Mouse (Mus musculus) left cerebral cortex, postnatal 14 days (tissue): ENCODE data around the gene H2-T3. TPM values are rescaled to one million over a fixed set of nuclear protein-coding genes. Genes with fewer than 3 reads are reported as not detected.
"Not testable (repeated sequence)": the region's sequence is repeated elsewhere in the genome, so short reads cannot be mapped to it uniquely, and the experiment has no call there.

ENCODE experiments used
- DNase-seq, 2 experiments: peaks; one replicate each; pipeline ENCODE4 v3.0.0; 2021 to 2022; ENCODE audit warnings: low spot score in 2 of 2, mixed read lengths in 1 of 2
- intact Hi-C: fragments of 180-260 bp; cut with DNase I; formaldehyde crosslinking; loops from one replicate; pipeline ENCODE4 v1.15.1; 2025
- total RNA-seq, 2 experiments: library from RNA; stranded (reverse); gene quantifications; 2 replicates each; pipeline ENCODE4 v1.2.3; 2021

The H2-T3 gene
- total RNA-seq, 2 experiments from 2014 or later, result not detected

DNA sequence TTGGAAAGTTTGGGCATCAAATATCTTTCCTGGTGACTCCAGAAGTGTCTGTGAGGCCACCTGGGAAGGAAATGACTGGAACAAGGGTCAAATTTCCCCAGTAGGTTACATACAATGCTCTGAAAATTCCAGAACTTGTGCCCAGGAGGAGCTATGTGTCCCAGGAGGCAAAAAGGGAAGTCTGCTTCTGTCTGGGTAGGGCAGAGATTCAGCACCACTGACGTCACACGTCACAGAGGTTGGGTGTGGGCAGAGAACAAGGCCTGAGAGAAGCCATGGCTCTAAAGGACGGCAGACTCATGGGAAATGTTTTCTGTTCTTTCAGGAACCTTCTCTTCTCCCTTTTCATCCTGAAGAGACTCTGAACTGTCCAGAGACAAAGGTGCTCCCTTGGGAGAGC, 2.5 kb downstream of the H2-T3 start:
- no peak for DNase-seq
- intact Hi-C loops, result no loop called here

DNA sequence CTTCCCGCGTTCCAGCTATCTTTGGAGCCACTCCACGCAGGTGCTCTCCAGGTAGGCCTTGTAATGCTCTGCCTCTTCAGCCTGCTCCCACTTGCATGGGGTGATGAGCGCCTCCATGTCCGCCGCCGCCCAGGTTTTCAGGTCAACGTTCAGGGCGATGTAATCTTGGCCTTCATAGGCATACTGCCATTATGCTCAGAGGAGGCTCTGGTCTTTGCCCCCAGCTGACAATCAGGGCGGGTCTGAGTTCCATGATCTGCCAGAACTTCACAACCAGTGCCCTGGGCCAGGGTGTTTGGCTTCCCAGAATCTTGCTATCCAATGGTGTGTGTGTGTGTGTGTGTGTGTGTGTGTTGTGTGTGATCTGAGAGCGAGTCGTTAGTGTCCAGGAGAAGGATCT, 7.9 kb downstream of the H2-T3 start:
- intact Hi-C loops, result no loop called here
- no peak for DNase-seq

DNA sequence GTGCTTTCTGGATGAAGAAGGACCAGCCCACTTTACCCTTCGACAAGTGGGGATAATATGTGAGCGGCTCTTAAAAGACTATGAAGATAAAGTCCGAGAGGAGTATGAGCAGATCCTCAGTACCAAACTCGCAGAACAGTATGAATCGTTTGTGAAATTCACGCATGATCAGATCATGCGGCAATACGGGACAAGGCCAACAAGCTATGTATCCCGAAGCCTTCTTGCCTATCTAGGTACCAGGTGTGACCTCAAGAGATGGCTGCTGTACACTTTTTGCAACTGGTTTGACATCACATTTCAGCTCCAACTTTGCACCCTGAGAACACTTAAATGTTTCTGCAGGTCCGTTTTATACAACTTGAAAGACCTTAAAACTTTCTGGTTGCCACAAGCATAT, 10.6 kb downstream of the H2-T3 start:
- DNase-seq, intact Hi-C loops: not testable (repeated sequence)

DNA sequence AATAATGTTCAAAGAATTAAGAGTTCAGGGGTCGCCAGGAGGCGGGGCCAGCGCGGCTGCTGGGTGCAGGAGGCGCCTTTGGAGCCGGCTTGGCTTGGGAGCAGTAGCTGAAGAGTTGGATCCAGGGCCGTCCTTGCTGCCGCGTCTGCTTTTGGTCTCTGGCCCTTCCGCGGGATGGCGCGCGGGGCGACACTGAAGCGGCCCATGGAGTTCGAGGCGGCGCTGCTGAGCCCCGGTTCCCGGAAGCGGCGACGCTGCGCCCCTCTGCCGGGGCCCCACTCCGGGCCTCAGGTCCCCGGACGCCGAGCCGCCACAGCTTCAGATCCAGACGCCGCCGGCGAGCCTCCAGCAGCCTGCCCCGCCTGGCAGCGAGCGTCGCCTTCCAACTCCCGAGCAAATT, 11.1 kb downstream of the H2-T3 start:
- DNase-seq, intact Hi-C loops: not testable (repeated sequence)

DNA sequence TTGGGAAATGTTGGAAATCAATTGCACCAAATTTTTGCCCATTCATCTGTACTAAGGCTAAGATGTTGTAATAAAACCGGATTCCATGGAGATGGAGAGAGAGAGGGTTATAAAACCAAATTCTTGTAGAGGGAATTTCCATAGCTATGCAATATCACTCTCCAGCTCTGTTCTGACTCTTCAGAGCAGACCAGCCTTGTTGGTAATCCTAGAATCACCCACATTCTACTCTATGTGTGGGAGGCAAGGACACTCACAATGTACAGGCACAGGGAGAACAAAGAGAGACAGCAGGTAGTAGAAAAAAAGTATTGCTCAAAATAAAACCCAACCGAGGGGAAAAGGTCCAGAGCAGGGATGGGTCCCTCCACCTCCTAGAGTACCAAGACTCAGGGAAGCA, 14.0 kb downstream of the H2-T3 start:
- intact Hi-C loops, result not testable (repeated sequence)

DNA sequence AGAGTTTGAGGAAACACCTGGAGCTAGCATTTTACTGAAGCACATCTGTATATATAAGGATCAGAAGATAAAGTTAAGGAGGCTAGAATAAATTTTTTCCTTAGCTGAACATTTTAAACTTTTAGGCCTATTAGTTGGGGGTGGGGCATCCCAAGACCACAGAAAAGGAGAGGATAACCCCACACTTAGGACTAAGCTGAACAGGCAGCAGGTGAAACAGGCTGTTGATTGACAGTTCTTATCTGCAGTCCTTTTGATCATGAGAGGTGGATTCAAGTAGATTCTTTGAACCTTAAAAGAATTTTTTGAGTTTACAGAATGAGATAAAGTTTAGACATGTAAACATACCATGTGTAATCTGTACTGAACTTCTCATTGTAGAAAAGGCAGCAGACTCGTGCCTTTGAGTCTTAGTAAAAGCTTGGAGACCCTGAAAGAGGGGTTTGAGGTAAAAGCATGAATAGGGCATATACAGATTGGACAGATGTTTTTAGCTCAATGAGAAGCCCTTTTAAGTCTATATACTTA, 19.7 kb downstream of the H2-T3 start:
- intact Hi-C loops, result no loop called here
- DNase-seq, result no peak

More for the DNA sequence above, 14.0 kb downstream of the H2-T3 start:
- DNase-seq, result not testable (repeated sequence)

DNA sequence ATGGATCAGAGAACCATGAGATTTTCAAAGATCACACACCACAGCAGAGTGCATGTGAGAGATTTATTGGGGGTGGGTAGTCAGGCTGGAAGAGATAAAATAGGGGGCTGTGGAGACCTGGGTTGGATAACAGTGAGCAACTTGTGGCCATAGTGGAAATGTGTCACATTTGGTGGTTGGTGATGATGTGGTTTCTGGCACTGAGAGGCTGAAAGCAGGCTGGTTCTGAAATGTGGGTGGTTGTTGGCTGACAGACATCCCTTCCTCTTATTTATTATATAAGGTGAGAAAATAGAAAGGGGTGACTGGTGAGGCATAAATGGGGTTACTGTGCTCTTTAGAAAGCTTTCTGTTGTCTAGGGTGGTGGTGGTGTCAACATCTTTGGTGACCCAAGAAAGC, 20.3 kb downstream of the H2-T3 start:
- intact Hi-C loops, result no loop called here
- no peak for DNase-seq

DNA sequence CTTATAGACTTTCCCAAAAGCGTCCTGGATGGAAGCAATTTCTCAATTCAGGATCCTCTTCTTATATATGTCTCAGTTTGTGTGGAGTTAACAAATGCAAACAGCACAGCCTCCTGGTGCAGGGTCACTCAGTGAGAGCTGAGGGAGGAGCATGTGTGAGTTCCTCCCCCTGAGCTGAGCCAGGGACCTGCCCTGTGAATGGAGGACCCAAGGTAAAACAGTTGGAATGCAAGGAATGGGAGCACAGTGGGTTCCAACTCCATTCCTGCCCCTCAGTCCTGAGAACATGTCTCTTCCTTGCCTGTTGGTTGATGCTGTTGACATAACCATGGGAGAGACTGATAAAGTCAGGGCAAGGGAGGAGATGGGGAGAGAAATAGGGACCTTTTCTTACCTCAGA, 21.0 kb downstream of the H2-T3 start:
- intact Hi-C loops, DNase-seq: not testable (repeated sequence)

DNA sequence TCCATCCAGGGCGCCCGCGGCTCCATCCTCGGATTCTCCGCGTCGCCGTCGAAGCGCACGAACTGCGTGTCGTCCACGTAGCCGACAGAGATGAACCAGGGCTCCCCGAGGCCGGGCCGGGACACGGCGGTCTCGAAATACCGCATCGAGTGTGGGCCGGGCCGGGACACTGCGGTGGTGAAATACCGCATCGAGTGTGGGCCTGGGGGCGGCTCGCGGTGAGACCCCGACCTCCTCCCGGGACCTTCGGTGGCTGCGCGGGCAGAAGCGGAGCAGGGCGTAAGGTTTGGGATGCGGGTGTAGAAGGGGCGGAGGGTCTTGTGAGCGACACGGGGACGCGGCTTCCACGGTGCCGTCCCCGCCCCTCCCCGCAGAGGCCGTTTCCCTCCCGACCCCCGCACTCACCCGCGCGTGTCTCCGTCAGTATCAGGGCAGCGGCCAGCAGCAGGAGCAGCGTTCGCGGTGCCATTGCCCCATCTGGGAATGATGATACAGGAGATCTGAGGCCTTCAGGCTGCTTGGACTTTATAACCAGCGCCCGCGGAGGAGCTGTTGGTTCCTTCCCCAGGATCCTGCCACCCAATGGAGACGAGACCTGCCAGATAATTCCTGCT, 21.9 kb downstream of the H2-T3 start, which contains the start of gene Gm8909:
Gene Gm8909 (minus strand): TSS at position 499 of the 614 bp plus-strand sequence.
- intact Hi-C loops, result no loop called here
- no peak for DNase-seq

DNA sequence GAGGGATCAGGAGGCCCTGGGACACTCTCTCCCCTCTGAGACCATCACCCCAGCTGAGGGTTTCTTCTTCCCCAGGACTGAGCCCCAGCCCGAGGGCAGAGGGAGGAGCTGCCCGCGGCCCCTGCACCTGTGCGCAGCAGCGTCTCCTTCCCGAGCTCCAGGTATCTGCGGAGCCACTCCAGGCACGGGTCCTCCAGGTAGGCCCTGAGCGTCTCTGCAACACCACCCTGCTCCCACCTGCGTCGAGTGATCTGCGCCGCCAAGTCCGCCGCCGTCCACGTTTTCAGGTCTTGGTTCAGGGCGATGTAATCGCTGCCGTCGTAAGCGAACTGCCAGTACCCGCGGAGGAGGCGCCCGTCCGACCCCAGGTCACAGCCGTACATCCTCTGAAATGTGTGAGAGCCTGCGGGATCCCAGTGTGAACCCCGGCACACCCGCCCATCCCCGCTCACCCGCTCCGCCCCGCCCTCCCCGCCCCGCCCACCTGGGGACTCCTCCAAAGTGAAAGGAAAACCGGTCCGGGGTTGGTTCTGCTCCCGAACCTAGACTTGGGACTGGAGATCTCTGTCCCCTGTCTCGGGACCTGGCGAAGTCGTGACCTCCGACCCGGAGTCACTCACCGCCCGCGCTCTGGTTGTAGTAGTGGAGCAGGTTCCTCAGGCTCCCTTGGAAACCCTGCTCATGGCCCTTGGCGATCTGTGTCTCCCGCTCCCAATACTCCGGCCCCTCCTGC, 22.6 kb downstream of the H2-T3 start:
- intact Hi-C loops, result no loop called here

DNA sequence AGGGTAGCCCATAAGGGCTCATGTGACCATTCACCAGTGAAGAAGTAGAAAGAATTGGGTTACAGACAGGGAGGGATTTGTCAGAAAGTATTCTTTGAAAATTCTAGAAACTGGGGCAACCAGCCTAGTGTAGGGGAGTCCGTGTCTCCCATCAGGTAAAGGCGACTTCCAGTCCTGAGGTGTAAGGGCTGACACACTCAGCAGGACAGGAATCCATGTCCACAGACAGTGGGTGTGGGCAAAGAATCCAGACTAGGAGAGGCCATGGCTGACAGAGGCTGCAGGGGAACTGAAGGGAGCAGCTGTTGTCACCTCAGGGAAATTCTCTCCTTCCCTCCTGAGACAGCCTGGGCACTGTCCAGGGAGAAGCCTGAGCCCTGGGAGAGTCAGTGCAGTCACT, 23.2 kb downstream of the H2-T3 start:
- not testable (repeated sequence) for DNase-seq

More for the DNA sequence above, 22.6 kb downstream of the H2-T3 start:
- DNase-seq, result no peak

DNA sequence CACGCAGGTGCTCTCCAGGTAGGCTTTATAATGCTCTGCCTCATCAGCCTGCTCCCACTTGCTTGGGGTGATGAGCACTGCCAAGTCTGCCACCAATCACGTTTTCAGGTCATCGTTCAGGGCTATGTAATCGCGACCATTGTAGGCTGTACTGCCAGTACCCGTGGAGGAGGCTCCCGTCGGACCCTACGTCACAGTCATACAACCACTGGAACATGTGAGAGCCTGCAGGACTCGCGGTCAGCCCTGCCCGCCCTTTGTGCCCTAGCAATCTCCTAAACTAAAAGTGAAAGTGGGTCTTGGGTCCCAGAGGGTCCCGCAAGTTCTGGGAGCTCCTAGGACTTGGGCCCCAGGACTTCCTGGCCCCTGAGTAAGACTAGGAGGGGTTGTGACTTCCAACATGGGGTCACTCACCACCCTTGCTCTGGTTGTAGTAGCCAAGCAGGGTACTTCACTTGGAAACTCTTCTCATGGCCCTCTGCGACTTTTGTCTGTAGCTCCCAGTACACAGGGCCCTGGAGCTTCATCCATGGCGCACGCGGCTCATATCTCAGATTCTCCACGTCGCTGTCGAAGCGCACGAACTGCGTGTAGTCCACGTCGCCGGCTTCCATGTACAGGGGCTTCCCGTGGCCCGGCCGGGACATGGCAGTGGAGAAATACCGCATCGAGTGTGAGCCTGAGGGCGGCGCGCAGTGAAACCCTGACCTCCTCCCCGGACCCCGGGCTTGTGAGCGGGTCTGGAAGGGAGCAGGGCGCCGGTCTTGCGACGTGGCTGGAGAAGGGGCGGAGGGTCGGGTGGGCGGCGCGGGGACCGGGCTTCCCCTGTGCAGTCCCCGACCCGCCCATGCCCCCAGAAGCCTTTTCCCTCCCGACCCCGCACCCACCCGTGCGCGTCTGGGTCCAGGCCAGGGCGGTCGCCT, 28.7 kb downstream of the H2-T3 start:
- DNase-seq, result no peak
- intact Hi-C loops, result no loop called here

More for the DNA sequence above, 23.2 kb downstream of the H2-T3 start:
- intact Hi-C loops, result not testable (repeated sequence)

DNA sequence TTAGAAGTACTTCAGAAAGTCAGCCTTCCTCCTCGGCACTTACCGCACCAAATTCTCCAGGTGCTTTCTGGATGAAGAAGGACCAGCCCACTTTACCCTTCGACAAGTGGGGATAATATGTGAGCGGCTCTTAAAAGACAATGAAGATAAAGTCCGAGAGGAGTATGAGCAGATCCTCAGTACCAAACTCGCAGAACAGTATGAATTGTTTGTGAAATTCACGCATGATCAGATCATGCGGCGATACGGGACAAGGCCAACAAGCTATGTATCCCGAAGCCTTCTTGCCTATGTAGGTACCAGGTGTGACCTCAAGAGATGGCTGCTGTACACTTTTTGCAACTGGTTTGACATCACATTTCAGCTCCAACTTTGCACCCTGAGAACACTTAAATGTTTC, 31.8 kb downstream of the H2-T3 start:
- DNase-seq, intact Hi-C loops: not testable (repeated sequence)

DNA sequence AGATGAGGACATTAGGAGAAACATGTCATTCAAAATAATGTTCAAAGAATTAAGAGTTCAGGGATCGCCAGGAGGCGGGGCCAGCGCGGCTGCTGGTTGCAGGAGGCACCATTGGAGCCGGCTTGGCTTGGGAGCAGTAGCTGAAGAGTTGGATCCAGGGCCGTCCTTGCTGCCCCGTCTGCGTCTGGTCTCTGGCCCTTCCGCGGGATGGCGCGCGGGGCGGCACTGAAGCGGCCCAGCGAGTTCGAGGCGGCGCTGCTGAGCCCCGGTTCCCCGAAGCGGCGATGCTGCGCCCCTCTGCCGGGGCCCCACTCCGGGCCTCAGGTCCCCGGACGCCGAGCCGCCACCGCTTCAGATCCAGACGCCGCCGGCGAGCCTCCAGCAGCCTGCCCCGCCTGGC, 32.3 kb downstream of the H2-T3 start:
- DNase-seq, intact Hi-C loops: not testable (repeated sequence)

DNA sequence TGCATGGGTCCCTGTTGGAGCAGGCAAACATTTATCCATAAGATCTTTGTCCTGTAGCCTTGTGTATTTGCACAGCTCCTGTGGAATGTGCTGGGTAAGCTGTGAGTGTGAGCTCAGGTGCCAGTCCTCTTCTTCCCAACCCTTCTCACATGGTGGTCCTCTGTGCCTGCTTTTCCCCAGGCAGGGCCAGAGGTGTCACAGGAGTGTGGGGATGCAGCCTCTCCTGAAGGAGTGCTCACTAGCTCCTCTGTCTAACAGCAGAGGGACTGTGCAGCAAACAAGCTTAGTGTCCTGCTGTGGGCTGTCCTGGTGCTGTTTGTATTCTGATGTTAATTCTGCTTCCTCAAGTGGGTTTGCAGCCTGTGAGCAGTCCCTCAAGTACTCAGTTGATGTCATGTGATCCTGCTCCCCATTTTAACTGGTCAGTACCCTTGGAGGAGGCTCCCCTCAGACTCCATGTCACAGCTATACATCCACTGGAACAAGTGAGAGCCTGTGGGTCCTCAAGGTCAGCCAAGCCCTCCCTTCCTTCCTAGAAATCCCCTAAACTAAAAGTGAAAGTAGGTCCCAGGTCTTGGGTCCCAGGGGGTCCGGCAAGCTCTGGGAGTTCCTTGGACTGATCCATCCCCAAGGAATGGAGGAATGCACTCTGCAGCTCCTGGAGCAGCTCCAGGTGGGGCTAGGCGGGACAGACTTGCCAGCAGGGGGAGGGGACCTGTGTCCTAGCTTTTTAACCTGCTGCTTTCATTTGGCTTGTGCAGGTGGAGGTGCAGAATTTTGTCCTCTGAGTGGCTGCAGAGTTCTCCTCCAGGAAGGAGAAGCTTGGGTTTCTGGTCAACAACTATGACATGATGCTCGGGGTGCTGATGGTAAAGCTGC, 35.6 kb downstream of the H2-T3 start:
- intact Hi-C loops, result no loop called here
- no peak for DNase-seq

DNA sequence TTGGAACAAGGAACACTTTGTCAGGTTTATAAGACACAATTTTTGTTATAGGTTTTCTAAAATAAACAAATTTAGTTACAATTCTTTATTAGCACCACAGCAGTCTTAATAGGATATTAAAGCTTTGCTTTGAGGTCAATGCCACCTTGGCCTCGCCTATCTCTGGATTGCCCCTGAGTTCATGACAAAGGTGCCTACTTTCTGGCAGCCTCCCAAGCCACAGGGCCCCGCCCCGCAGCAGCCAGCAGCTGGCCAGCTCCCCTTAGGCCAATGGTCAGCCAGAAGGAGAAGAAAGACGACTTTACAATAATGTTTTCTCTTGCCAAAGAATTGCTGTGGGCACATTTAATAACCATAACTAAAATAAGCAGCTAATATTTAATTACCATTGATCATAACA, 38.9 kb downstream of the H2-T3 start:
- DNase-seq, intact Hi-C loops: not testable (repeated sequence)

DNA sequence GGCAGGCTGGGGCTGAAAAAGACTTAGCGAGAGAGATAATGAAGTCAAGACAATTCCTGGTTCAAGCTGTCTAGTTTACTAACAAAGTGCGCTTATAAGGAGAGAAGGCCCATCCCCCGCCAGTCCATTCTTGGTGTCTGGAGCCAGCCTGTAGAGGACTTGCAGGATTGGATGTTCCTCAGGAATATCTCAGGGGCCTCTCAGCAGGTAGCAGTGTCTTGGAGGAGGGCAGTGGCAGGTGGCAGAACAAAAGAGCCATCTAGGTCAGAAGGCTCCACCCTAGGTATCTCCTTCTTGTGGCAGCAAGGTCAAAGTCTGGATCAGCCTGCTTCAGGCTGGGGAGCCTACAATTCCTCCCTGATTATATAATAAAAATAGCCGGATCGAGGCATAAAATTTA, 41.6 kb downstream of the H2-T3 start:
- intact Hi-C loops, DNase-seq: not testable (repeated sequence)

DNA sequence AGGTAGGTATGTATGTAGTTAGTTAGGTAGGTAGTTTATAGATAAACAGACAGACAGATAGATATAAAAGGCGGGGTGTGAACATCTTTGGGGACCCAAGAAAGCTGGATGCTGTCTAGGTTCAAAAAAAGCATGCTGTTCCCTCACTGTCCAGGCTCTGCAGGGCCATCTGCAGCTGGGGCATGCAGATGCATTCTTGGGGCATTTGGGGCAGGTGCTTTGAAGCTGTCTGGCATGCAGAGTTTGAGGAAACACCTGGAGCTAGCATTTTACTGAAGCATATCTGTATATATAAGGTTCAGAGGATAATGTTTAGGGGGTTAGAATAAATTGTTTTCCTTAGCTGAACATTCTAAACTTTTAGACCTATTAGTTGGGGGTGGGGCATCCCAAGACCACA, 43.1 kb downstream of the H2-T3 start:
- DNase-seq, intact Hi-C loops: not testable (repeated sequence)

DNA sequence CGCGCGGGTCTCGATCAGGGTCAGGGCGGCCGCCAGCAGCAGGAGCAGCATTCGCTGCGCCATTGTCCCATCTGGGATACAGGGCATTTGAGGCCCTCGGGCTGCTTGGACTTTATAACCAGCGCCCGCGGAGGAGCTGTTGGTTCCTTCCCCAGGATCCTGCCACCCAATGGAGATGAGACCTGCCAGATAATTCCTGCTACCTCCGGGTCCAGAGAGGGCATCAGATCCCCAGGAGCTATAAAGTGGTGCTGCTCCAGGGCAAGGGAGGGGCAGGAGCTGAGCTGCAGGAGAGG, 44.3 kb downstream of the H2-T3 start:
- intact Hi-C loops, DNase-seq: not testable (repeated sequence)
